Mouse (Mus musculus): ENCODE measurements around the gene Sypl2.

DNA sequence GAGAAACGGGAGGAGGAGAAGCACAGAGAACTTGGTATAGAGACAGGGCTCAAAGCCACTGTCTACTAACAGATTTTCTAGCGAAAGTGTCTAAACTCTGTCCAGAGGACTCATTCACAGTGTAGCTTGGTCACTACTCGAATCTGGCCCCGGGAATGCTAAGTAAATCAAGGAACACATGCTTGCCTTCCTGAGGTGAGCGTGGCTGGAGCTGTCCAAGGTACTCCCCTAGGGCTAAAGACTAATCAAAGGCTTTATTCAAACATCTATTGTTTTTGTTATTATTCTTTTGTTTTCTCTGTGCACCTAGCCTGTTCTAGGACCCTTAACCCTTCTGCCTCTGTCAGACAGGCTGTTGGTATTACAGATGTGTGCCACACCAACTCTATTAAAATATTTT, 11.7 kb downstream of the Sypl2 start:
- TF ChIP-seq E2F4 (IDR thresholded peaks at IDR 0.05; ENCODE audit: insufficient read depth): no peak
- no peak for TF ChIP-seq POLR2A (IDR thresholded peaks at IDR 0.05; ENCODE audit: insufficient read length, low read depth)
- no peak for TF ChIP-seq SRF (IDR thresholded peaks at IDR 0.05; ENCODE audit: control insufficient read depth, insufficient read length, low read depth)
- no peak for TF ChIP-seq USF1 (IDR thresholded peaks at IDR 0.05; ENCODE audit: low read depth)
- TF ChIP-seq POLR2AphosphoS2 (IDR thresholded peaks at IDR 0.05; ENCODE audit: insufficient read length, low read depth): no peak
- no peak for TF ChIP-seq TCF12 (IDR thresholded peaks at IDR 0.05; ENCODE audit: insufficient read depth, poor library complexity, severe bottlenecking)
- peak; percentile 75 for TF ChIP-seq MAX (IDR thresholded peaks at IDR 0.05; ENCODE audit: low read depth)
- TF ChIP-seq MYOD1 (IDR thresholded peaks at IDR 0.05; ENCODE audit: control insufficient read depth in 1 of 3, insufficient read length in 2 of 3, low read depth in 2 of 3): no peak
- TF ChIP-seq TCF3 (IDR thresholded peaks at IDR 0.05; ENCODE audit: insufficient read length, low read depth): no peak
- no peak for TF ChIP-seq CEBPB (IDR thresholded peaks at IDR 0.05; ENCODE audit: insufficient read depth, poor library complexity, severe bottlenecking)
